Mouse (Mus musculus): ENCODE measurements around the gene Iqcf3. TPM values are rescaled to one million over a fixed set of nuclear protein-coding genes. Genes with fewer than 3 reads are reported as not detected.
"Not testable (repeated sequence)": the region's sequence is repeated elsewhere in the genome, so short reads cannot be mapped to it uniquely, and the experiment has no call there.

Gene Iqcf3
- polyA plus RNA-seq, 1 experiment, result not detected

GRCm38 (mm10) chr9:106509356-106509755 lies 52.1 kb downstream of the Iqcf3 start:
- Histone ChIP-seq H3K27me3 (ENCODE audit: control insufficient read depth, insufficient read depth, insufficient read length) (peaks cover 12% of the 10 kb centered on the region), H3K4me3 (ENCODE audit: insufficient read depth, poor library complexity, severe bottlenecking) (no peak overlapping the region), H3K79me3 (ENCODE audit: low read depth) (no peaks in the 10 kb centered on the region), H3ac (ENCODE audit: control insufficient read depth, insufficient read length, low read depth) (no peak overlapping the region), H3K36me3 (ENCODE audit: control insufficient read depth, insufficient read depth) (no peaks in the 10 kb centered on the region), H3K79me2 (ENCODE audit: control insufficient read depth, insufficient read depth) (no peaks in the 10 kb centered on the region)
- TF ChIP-seq FOSL1 (IDR thresholded peaks at IDR 0.05; ENCODE audit: insufficient read depth, low read length, poor library complexity, severe bottlenecking) (no peak), MAX (IDR thresholded peaks at IDR 0.05) (no peak)

GRCm38 (mm10) chr9:106504246-106504645 lies 57.2 kb downstream of the Iqcf3 start:
- Histone ChIP-seq H3K79me3 (ENCODE audit: low read depth) (no peaks in the 10 kb centered on the region), H3K4me3 (ENCODE audit: insufficient read depth, poor library complexity, severe bottlenecking) (no peak overlapping the region), H3K27me3 (ENCODE audit: control insufficient read depth, insufficient read depth, insufficient read length) (peaks cover 4% of the 10 kb centered on the region), H3ac (ENCODE audit: control insufficient read depth, insufficient read length, low read depth) (no peak overlapping the region), H3K36me3 (ENCODE audit: control insufficient read depth, insufficient read depth) (no peaks in the 10 kb centered on the region), H3K79me2 (ENCODE audit: control insufficient read depth, insufficient read depth) (no peaks in the 10 kb centered on the region)
- TF ChIP-seq MAX (IDR thresholded peaks at IDR 0.05), result no peak
- TF ChIP-seq FOSL1 (IDR thresholded peaks at IDR 0.05; ENCODE audit: insufficient read depth, low read length, poor library complexity, severe bottlenecking), result no peak
- TF ChIP-seq MYOD1 (IDR thresholded peaks at IDR 0.05; ENCODE audit: control insufficient read depth, insufficient read length, low read depth), result no peak
- TF ChIP-seq CEBPB (IDR thresholded peaks at IDR 0.05; ENCODE audit: low read depth), result no peak
- TF ChIP-seq USF1 (IDR thresholded peaks at IDR 0.05; ENCODE audit: low read depth), result no peak
- TF ChIP-seq CTCF (IDR thresholded peaks at IDR 0.05; ENCODE audit: control insufficient read depth, insufficient read depth, insufficient read length), result no peak
- TF ChIP-seq MYOG (IDR thresholded peaks at IDR 0.05; ENCODE audit: control insufficient read depth, extremely low read depth, insufficient read length), result no peak

GRCm38 (mm10) chr9:106501846-106502245 lies 59.6 kb downstream of the Iqcf3 start:
- Histone ChIP-seq H3K4me3 (ENCODE audit: insufficient read depth, poor library complexity, severe bottlenecking) (no peak overlapping the region), H3K27me3 (ENCODE audit: control insufficient read depth, insufficient read depth, insufficient read length) (no peaks in the 10 kb centered on the region), H3ac (ENCODE audit: control insufficient read depth, insufficient read length, low read depth) (no peak overlapping the region), H3K79me3 (ENCODE audit: low read depth) (no peaks in the 10 kb centered on the region), H3K36me3 (ENCODE audit: control insufficient read depth, insufficient read depth) (no peaks in the 10 kb centered on the region), H3K79me2 (ENCODE audit: control insufficient read depth, insufficient read depth) (no peaks in the 10 kb centered on the region)
- TF ChIP-seq MAX (IDR thresholded peaks at IDR 0.05) (no peak), USF1 (IDR thresholded peaks at IDR 0.05; ENCODE audit: low read depth) (no peak), MYOG (IDR thresholded peaks at IDR 0.05; ENCODE audit: control insufficient read depth, extremely low read depth, insufficient read length) (no peak), CEBPB (IDR thresholded peaks at IDR 0.05; ENCODE audit: low read depth) (no peak), FOSL1 (IDR thresholded peaks at IDR 0.05; ENCODE audit: insufficient read depth, low read length, poor library complexity, severe bottlenecking) (no peak), CTCF (IDR thresholded peaks at IDR 0.05; ENCODE audit: control insufficient read depth, insufficient read depth, insufficient read length) (no peak), MYOD1 (IDR thresholded peaks at IDR 0.05; ENCODE audit: control insufficient read depth, insufficient read length, low read depth) (no peak)

GRCm38 (mm10) chr9:106499667-106500066 lies 61.8 kb downstream of the Iqcf3 start, which contains the start of gene Iqcf1:
TSS of gene Iqcf1 (plus strand) at chr9:106499967.
- no peaks in the 10 kb centered on the region for H3K27me3 ChIP-seq (ENCODE audit: control insufficient read depth, insufficient read depth, insufficient read length)
- H3K36me3 ChIP-seq (ENCODE audit: control insufficient read depth, insufficient read depth), result no peaks in the 10 kb centered on the region
- TF ChIP-seq CEBPB (IDR thresholded peaks at IDR 0.05; ENCODE audit: low read depth), result no peak
- TF ChIP-seq MYOD1 (IDR thresholded peaks at IDR 0.05; ENCODE audit: control insufficient read depth, insufficient read length, low read depth), result no peak
- TF ChIP-seq USF1 (IDR thresholded peaks at IDR 0.05; ENCODE audit: low read depth), result no peak
- no peaks in the 10 kb centered on the region for H3K79me3 ChIP-seq (ENCODE audit: low read depth)
- no peak within 1 kb of the TSS for H3ac ChIP-seq (ENCODE audit: control insufficient read depth, insufficient read length, low read depth)
- no peaks in the 10 kb centered on the region for H3K79me2 ChIP-seq (ENCODE audit: control insufficient read depth, insufficient read depth)
- H3K4me3 ChIP-seq (ENCODE audit: insufficient read depth, poor library complexity, severe bottlenecking), result no peak within 1 kb of the TSS

- H3K27me3 ChIP-seq (ENCODE audit: control insufficient read depth, insufficient read depth, insufficient read length); H3K79me2 ChIP-seq (ENCODE audit: control insufficient read depth, insufficient read depth); H3K4me3 ChIP-seq (ENCODE audit: insufficient read depth, poor library complexity, severe bottlenecking); H3K79me3 ChIP-seq (ENCODE audit: low read depth); H3ac ChIP-seq (ENCODE audit: control insufficient read depth, insufficient read length, low read depth): not testable (repeated sequence)
- peaks cover 18% of the 10 kb centered on the region for H3K36me3 ChIP-seq (ENCODE audit: control insufficient read depth, insufficient read depth)
These were observed 73.8 kb downstream of the Iqcf3 start for GRCm38 (mm10) chr9:106487602-106488001.

GRCm38 (mm10) chr9:106485076-106485475 lies 76.4 kb downstream of the Iqcf3 start:
- peaks cover 18% of the 10 kb centered on the region for H3K36me3 ChIP-seq (ENCODE audit: control insufficient read depth, insufficient read depth)
- no peak overlapping the region for H3K4me3 ChIP-seq (ENCODE audit: insufficient read depth, poor library complexity, severe bottlenecking)
- H3K79me2 ChIP-seq (ENCODE audit: control insufficient read depth, insufficient read depth), result peaks cover 4% of the 10 kb centered on the region
- TF ChIP-seq MYOD1 (IDR thresholded peaks at IDR 0.05; ENCODE audit: control insufficient read depth, insufficient read length, low read depth) (no peak), USF1 (IDR thresholded peaks at IDR 0.05; ENCODE audit: low read depth) (no peak), MAX (IDR thresholded peaks at IDR 0.05) (no peak), CTCF (IDR thresholded peaks at IDR 0.05; ENCODE audit: control insufficient read depth, insufficient read depth, insufficient read length) (no peak), CEBPB (IDR thresholded peaks at IDR 0.05; ENCODE audit: low read depth) (no peak), FOSL1 (IDR thresholded peaks at IDR 0.05; ENCODE audit: insufficient read depth, low read length, poor library complexity, severe bottlenecking) (no peak), MYOG (IDR thresholded peaks at IDR 0.05; ENCODE audit: control insufficient read depth, extremely low read depth, insufficient read length) (no peak)
- H3K27me3 ChIP-seq (ENCODE audit: control insufficient read depth, insufficient read depth, insufficient read length), result no peaks in the 10 kb centered on the region
- H3K79me3 ChIP-seq (ENCODE audit: low read depth), result no peaks in the 10 kb centered on the region
- no peak overlapping the region for H3ac ChIP-seq (ENCODE audit: control insufficient read depth, insufficient read length, low read depth)

Data from C2C12 (cell line).